Mouse (Mus musculus): ENCODE measurements at regions not wholly inside any gene's neighbourhood (a gene's known extent, or its start where the extent isn't known, plus 50 kb on each side); places are given as distances from the start of the nearest gene placed in this dataset.

GRCm38 (mm10) chr1:92361677-92362076, 112.0 kb downstream of the Ndufa10 start:
- peak overlapping the region; percentile 41 for H3K27ac ChIP-seq
- no peak overlapping the region for H3K4me3 ChIP-seq
- H3K27me3 ChIP-seq: no peaks in the 10 kb centered on the region
- ATAC-seq (ENCODE audit: low FRiP score): no peak
- H3K9me3 ChIP-seq (replicated peaks): no peaks in the 10 kb centered on the region
- H3K4me2 ChIP-seq (replicated peaks): no peak overlapping the region
- H3K9ac ChIP-seq: no peak overlapping the region
- H3K4me1 ChIP-seq: 0 out of 2 replicates have a peak, but pooled peaks cover 9% of the 10 kb centered on the region
- H3K36me3 ChIP-seq: no peaks in the 10 kb centered on the region
- 75% methylated on average over 7 of the region's 7 CpGs for WGBS

GRCm38 (mm10) chr1:92360255-92360654, 113.4 kb downstream of the Ndufa10 start:
- Histone ChIP-seq H3K36me3 (no peaks in the 10 kb centered on the region), H3K27me3 (no peaks in the 10 kb centered on the region), H3K27ac (no peak overlapping the region), H3K9ac (no peak overlapping the region), H3K9me3 (replicated peaks) (no peaks in the 10 kb centered on the region), H3K4me3 (no peak overlapping the region), H3K4me1 (0 out of 2 replicates have a peak, but pooled peaks cover 9% of the 10 kb centered on the region), H3K4me2 (replicated peaks) (no peak overlapping the region)
- WGBS: 16% methylated on average over 7 of the region's 7 CpGs
- no peak for ATAC-seq (ENCODE audit: low FRiP score)

GRCm38 (mm10) chr1:92359473-92359872, 114.2 kb downstream of the Ndufa10 start:
- WGBS: 92% methylated on average over 2 of the region's 2 CpGs
- Histone ChIP-seq H3K9ac (no peak overlapping the region), H3K27ac (no peak overlapping the region), H3K9me3 (replicated peaks) (no peaks in the 10 kb centered on the region), H3K27me3 (no peaks in the 10 kb centered on the region), H3K4me1 (0 out of 2 replicates have a peak, but pooled peaks cover 9% of the 10 kb centered on the region), H3K4me3 (no peak overlapping the region), H3K4me2 (replicated peaks) (no peak overlapping the region), H3K36me3 (no peaks in the 10 kb centered on the region)
- ATAC-seq (ENCODE audit: low FRiP score): peak; percentile 12; the same call in 1 of the 2 replicates

GRCm38 (mm10) chr1:92358758-92359287, 114.8 kb downstream of the Ndufa10 start:
- Histone ChIP-seq H3K27ac (no peak overlapping the region), H3K27me3 (no peaks in the 10 kb centered on the region), H3K4me2 (replicated peaks) (no peak overlapping the region), H3K36me3 (no peaks in the 10 kb centered on the region), H3K4me1 (0 out of 2 replicates have a peak, but pooled peaks cover 9% of the 10 kb centered on the region), H3K4me3 (no peak overlapping the region), H3K9ac (no peak overlapping the region), H3K9me3 (replicated peaks) (no peaks in the 10 kb centered on the region)
- no peak for ATAC-seq (ENCODE audit: low FRiP score)
- 87% methylated on average over 8 of the region's 8 CpGs for WGBS

GRCm38 (mm10) chr1:92348353-92349005, 125.2 kb downstream of the Ndufa10 start:
- ATAC-seq (ENCODE audit: low FRiP score): no peak
- WGBS: 44% methylated on average over 17 of the region's 17 CpGs
- no peak overlapping the region for H3K27ac ChIP-seq
- no peak overlapping the region for H3K9ac ChIP-seq
- H3K4me1 ChIP-seq: peaks cover 6% of the 10 kb centered on the region; the same call in 1 of the 2 replicates
- no peak overlapping the region for H3K4me2 ChIP-seq (replicated peaks)
- no peak overlapping the region for H3K4me3 ChIP-seq
- no peaks in the 10 kb centered on the region for H3K9me3 ChIP-seq (replicated peaks)
- H3K27me3 ChIP-seq: 0 out of 2 replicates have a peak, but pooled peaks cover 3% of the 10 kb centered on the region
- no peaks in the 10 kb centered on the region for H3K36me3 ChIP-seq

GRCm38 (mm10) chr1:92347656-92348055, 126.0 kb downstream of the Ndufa10 start:
- Histone ChIP-seq H3K4me2 (replicated peaks) (no peak overlapping the region), H3K27me3 (0 out of 2 replicates have a peak, but pooled peaks cover 3% of the 10 kb centered on the region), H3K27ac (no peak overlapping the region), H3K4me3 (no peak overlapping the region), H3K9ac (no peak overlapping the region), H3K9me3 (replicated peaks) (no peaks in the 10 kb centered on the region), H3K36me3 (no peaks in the 10 kb centered on the region), H3K4me1 (peaks cover 6% of the 10 kb centered on the region; the same call in 1 of the 2 replicates)
- WGBS: 52% methylated on average over 9 of the region's 9 CpGs
- no peak for ATAC-seq (ENCODE audit: low FRiP score)

GRCm38 (mm10) chr1:92343768-92344167, 129.9 kb downstream of the Ndufa10 start:
- Histone ChIP-seq H3K27me3 (0 out of 2 replicates have a peak, but pooled peaks cover 3% of the 10 kb centered on the region), H3K36me3 (no peaks in the 10 kb centered on the region), H3K4me1 (peaks cover 6% of the 10 kb centered on the region; the same call in 1 of the 2 replicates), H3K27ac (no peak overlapping the region), H3K9ac (no peak overlapping the region), H3K4me3 (no peak overlapping the region), H3K4me2 (replicated peaks) (no peak overlapping the region), H3K9me3 (replicated peaks) (no peaks in the 10 kb centered on the region)
- 79% methylated on average over 2 of the region's 2 CpGs for WGBS
- no peak for ATAC-seq (ENCODE audit: low FRiP score)

- peaks cover 2% of the 10 kb centered on the region; the same call in 1 of the 2 replicates for H3K4me1 ChIP-seq
- 98% methylated on average over 5 of the region's 5 CpGs for WGBS
- H3K4me2 ChIP-seq (replicated peaks): no peak overlapping the region
- no peaks in the 10 kb centered on the region for H3K36me3 ChIP-seq
- no peaks in the 10 kb centered on the region for H3K9me3 ChIP-seq (replicated peaks)
- H3K27ac ChIP-seq: no peak overlapping the region
- H3K9ac ChIP-seq: no peak overlapping the region
- no peak overlapping the region for H3K4me3 ChIP-seq
- H3K27me3 ChIP-seq: 0 out of 2 replicates have a peak, but pooled peaks cover 3% of the 10 kb centered on the region
- ATAC-seq (ENCODE audit: low FRiP score): no peak
Measured at GRCm38 (mm10) chr1:92343161-92343598, 130.5 kb downstream of the Ndufa10 start.

- ATAC-seq (ENCODE audit: low FRiP score): no peak
- H3K27ac ChIP-seq: no peak overlapping the region
- no peak overlapping the region for H3K9ac ChIP-seq
- no peak overlapping the region for H3K4me2 ChIP-seq (replicated peaks)
- H3K4me1 ChIP-seq: no peaks in the 10 kb centered on the region
- 90% methylated on average over 12 of the region's 12 CpGs for WGBS
- H3K36me3 ChIP-seq: no peaks in the 10 kb centered on the region
- H3K9me3 ChIP-seq (replicated peaks): no peaks in the 10 kb centered on the region
- 0 out of 2 replicates have a peak, but pooled peaks cover 3% of the 10 kb centered on the region for H3K27me3 ChIP-seq
- no peak overlapping the region for H3K4me3 ChIP-seq
Measured at GRCm38 (mm10) chr1:92341846-92342540, 131.7 kb downstream of the Ndufa10 start.

- Histone ChIP-seq H3K4me1 (no peaks in the 10 kb centered on the region), H3K27me3 (no peaks in the 10 kb centered on the region), H3K4me3 (no peak overlapping the region), H3K9ac (no peak overlapping the region), H3K4me2 (replicated peaks) (no peak overlapping the region), H3K9me3 (replicated peaks) (no peaks in the 10 kb centered on the region), H3K27ac (no peak overlapping the region), H3K36me3 (no peaks in the 10 kb centered on the region)
- 89% methylated on average over 7 of the region's 7 CpGs for whole genome bisulfite sequencing
- no peak for ATAC-seq (ENCODE audit: low FRiP score)
Measured at GRCm38 (mm10) chr1:92340644-92341043, 133.0 kb downstream of the Ndufa10 start.

GRCm38 (mm10) chr1:92338589-92338988, 135.1 kb downstream of the Ndufa10 start:
- no peaks in the 10 kb centered on the region for H3K4me1 ChIP-seq
- no peak overlapping the region for H3K27ac ChIP-seq
- no peak overlapping the region for H3K4me3 ChIP-seq
- no peaks in the 10 kb centered on the region for H3K27me3 ChIP-seq
- no peak for ATAC-seq (ENCODE audit: low FRiP score)
- 90% methylated on average over 1 of the region's 1 CpGs for WGBS
- no peak overlapping the region for H3K4me2 ChIP-seq (replicated peaks)
- H3K36me3 ChIP-seq: no peaks in the 10 kb centered on the region
- no peaks in the 10 kb centered on the region for H3K9me3 ChIP-seq (replicated peaks)
- no peak overlapping the region for H3K9ac ChIP-seq

GRCm38 (mm10) chr1:92337450-92337849, 136.2 kb downstream of the Ndufa10 start:
- no peak overlapping the region for H3K4me3 ChIP-seq
- no peak overlapping the region for H3K4me2 ChIP-seq (replicated peaks)
- H3K9me3 ChIP-seq (replicated peaks): no peaks in the 10 kb centered on the region
- no peak overlapping the region for H3K27ac ChIP-seq
- H3K4me1 ChIP-seq: no peaks in the 10 kb centered on the region
- no peaks in the 10 kb centered on the region for H3K27me3 ChIP-seq
- no peak overlapping the region for H3K9ac ChIP-seq
- ATAC-seq (ENCODE audit: low FRiP score): no peak
- H3K36me3 ChIP-seq: no peaks in the 10 kb centered on the region
- 80% methylated on average over 8 of the region's 8 CpGs for WGBS

All from hindbrain, embryonic 12.5 days (tissue).